Mouse (Mus musculus): ENCODE data around the gene Gstm6.

GRCm38 (mm10) chr3:107964656-107965308, 21.2 kb upstream of the Gstm6 start:
- TF ChIP-seq TAL1 (IDR thresholded peaks at IDR 0.05; ENCODE audit: low read length) (no peak), GATA1 (IDR thresholded peaks at IDR 0.05; ENCODE audit: low read length) (no peak)

All from erythroblast, embryonic 14.5 days (primary cell).